Mouse (Mus musculus) layer of hippocampus, adult 11-12 months (tissue): ENCODE data around the gene AU022252.

ENCODE experiments used
- DNase-seq: peaks from one replicate; pipeline ENCODE4 v3.0.0; 2022; ENCODE audit warnings: low spot score

Gene AU022252

DNA sequence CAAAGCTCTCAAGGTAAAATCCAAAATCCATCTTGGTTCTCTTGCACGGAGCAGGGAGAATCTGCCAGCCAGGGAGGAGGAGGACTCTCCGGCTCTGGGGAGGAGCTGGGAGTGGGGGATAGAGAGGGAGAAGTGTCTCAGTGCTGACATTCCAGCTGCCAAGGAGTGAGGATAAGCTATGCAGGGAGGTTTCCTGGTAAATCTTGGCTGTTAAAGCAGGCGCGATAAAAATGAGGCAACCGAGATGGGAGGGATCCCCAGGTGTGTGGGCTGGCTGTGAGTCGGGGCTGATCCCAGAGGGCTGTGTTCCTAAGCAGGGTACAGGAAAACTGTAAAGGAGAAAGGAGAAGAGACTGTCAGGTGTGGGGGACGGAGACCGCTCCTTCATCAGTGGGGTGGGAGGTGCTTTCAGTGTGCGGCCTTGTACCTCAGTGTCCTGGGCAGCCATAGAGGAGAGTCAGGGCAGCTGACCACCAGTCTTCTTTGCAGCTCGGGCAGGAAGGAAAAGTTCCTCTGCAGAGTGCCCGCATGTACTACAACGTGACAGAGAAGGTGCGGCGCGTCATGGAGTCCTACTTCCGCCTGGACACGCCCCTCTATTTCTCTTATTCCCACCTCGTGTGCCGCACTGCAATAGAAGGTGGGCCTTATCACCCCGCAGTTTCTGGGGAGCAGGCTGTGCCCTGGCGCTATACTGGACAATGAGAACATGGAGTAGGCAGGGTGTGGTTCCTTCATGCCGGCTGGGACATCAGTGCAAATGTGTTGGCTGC lies 12.1 kb upstream of the AU022252 start:
- no peak for DNase-seq

DNA sequence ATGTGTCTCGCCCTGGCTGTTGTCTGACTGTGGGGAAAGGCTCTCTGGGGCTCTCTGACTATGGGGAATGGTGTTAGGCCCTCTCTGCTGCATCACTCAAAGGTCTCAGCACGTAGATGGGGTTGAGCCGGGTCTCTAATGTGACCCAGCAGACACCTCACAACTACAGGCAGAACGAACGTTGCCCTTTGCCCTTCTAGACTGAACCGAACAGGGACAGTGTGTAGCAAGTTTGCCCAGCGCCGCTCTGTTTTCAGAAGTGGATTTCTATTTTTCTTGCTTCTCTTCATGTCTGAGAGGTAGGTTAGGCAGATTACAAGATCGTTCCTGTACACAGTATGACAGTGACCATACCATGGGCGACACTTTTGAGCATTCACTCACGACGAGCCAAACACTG lies 10.1 kb upstream of the AU022252 start:
- no peak for DNase-seq

DNA sequence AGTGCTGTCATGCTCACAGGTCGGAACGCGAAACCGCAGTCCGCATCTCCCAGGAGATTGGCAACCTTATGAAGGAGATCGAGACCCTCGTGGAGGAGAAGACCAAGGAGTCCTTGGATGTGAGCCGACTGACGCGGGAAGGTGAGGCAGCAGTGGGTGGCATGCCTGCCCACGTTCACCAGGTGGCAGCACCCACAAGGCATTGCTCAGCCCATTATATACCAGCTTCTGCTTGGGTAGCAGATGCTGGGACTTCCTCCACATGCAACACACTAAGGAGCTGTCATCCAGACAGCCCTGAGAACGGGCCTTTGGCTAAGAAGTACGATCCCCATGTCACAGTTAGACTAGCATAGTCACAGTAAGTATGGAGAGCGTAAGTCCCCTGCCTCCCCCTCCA lies 9.2 kb upstream of the AU022252 start:
- DNase-seq, result peak; percentile 69

DNA sequence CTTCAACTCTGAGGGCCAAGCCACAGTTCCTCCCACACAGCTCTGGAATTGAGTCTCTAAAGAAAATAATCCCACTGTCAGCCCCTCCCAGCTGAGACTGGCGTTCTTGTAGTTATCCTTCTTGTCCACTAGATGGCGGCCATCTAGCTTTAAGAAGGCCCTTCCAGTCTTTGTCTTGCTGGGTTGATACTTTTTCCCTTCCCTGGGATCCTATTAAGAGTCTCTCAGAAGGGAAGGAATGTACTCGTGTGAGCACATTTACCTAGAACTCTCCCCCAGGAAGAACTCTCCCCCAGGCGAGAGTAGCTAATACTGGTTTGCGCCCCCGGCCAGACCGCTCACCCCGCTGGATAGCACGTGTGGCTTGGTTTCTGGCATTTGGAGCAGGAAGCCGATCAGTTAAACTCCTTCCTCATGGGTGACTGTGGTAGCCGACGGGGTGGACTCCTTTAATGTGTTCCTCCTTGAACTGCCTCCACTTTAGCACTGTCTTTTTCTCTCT lies 6.7 kb upstream of the AU022252 start:
- no peak for DNase-seq

DNA sequence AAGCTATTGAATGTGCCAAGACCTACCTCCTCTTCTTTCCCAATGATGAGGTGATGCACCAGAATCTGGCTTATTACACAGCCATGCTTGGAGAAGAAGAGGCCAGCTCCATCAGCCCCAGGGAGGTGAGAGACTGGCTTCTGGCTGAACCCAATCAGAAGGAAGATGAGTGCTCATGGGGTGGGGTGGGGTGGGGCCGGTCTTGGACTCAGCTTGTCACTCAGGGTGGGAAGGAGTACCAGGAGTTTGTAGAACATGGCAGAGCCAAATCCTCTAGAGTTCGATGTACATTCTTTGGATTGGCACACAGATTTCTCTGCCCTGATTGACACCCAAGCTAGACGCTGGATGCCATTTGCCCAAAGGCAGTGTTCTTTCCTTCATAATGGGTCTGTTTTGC lies 6.1 kb upstream of the AU022252 start:
- no peak for DNase-seq

DNA sequence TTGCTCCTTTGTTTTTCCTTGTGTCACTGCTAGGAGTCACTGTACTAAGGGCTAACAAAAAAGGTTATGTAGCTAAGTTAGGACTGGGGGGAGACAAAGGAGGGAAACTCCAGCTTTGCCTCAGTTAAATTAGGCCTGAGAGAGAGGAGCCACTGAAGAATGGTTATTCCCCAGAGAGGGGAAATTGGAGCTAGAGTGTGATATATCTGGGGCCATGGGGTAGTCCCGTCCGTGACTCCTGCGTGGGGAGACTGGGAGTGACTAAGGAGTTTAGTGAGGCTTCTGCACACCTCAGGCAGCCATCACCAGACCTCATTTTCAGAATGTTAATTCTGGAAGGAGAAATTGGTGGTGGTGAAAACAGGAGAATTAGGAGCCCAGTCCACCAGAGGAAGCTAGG lies 1.8 kb upstream of the AU022252 start:
- no peak for DNase-seq

DNA sequence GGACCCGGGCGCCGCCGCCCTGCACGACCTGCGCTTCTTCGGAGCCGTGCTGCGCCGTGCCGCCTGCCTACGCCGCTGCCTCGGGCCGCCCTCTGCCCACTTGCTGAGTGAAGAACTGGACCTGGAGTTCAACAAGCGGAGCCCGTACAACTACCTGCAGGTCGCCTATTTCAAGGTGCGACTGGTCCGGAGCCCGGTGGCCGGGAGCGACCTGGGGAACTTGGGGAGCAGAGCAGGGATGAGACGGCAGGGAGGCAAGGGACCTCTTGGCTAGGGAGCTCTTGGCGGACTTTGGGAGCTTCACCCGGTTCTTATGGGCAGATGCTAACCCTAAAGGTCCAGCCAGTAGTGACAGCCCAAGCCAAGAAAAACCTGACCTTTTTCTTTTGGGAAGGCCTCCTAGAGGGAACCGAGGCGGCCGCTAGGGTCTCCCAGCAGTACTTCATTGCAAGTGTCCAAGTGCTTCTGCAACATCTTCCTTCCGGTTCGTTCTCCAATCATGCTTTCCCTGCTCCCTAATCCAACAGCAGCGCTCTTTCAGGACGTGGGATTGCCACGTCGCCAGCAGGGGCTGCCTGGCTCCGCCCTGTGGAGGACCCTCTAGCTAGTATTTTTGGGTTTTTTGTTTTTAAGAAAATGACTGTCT lies 867 bp upstream of the AU022252 start:
- peak; percentile 58 for DNase-seq

DNA sequence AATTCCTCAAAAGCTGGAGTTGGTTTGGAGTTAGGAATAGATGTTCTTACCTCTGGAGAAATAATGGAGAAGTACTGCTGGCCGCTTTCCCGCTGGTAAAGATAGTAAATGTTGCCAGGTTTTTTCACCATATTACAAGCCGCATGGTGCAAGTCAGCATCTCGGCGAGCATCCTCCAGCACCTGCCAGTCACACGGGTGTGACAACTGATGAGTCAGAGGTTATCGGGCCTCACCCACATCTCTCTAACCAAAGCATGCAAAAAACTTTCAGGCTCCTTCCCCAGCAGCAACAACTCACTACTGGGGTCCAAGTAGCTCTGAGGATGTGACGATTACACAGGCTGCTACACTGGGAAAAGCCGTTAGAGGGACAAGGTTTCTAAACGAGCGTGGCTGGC lies 5.8 kb downstream of the AU022252 start:
- DNase-seq, result no peak

DNA sequence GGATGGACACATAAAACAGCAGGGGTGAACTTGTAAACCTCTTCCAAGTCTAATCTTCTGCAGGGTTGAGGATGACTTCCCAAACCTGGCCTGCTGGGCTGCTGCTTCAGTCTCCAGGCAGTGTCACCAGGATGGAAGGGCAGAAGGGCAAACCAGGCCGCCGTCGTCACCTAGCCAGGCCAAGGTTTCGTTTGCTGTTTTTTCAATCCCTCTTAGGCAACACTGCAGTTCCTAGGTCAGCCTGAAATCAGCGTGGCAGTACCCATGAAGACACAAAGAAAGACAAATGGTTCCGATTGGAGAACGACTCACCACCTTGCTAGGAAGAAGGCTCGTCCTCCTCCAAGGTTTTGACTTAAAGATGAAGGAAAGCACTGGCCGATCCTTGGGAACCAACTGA lies 6.8 kb downstream of the AU022252 start:
- DNase-seq, result no peak

DNA sequence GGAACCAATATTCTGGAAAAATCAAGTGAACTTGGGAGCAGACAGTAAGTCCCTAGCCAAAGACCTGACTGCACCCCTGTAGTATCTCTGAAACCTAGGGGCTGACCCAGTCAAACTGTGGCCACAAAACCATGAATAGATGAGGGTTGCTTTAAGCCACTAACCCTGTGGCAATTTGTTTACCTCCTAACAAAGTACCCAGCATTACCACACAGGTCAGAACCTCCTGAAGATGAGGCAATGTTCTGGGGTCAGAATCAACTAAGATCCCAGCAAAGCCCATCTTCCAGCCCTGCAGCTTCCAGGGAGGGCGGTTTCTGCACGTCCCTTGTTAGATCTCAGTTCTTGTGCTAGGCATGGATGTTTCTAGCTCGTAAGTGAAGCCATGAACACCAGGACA lies 8.0 kb downstream of the AU022252 start:
- DNase-seq, result no peak

DNA sequence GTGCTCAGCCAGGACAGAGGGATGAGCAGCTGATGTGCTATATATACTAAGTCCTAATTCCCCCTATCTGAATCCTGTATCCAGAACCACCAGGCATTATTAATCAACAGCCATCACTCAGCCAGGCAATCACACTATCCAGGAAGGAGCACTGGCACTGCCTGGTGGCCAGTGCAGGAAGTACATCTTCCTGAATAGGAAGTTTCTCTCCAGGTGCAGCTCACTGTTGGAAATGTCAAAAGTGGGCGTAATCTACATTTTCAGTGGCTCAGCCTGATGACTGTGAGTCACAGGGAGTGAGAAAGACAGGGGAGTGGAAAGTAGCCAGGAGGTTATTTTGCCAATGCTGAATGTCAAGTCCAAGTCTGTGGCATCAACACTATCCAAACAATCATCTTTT lies 8.8 kb downstream of the AU022252 start:
- DNase-seq, result peak; percentile 57

DNA sequence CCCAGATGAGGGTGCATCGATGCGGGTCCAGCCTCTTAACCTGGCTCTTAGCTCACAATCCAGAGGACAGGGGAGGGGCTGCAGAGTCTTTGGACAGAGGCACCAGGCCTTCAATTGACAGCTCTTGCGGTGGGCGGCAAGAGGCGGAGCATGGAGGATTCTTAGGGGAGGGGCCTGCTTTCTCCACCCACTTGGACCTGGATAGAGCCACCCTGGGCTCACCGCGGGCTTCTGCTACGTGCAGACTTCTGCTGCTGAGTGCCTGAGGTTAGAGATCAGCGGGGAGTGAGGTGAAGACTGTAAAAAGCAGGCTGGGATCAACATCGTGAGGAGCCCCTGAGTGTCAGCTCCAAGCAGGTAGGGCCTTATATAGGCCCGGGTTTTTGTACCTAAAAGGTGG lies 14.3 kb downstream of the AU022252 start, which contains the start of gene Tmem269:
TSS of gene Tmem269 (minus strand) at position 49 of the 400 bp plus-strand sequence.
- no peak for DNase-seq

DNA sequence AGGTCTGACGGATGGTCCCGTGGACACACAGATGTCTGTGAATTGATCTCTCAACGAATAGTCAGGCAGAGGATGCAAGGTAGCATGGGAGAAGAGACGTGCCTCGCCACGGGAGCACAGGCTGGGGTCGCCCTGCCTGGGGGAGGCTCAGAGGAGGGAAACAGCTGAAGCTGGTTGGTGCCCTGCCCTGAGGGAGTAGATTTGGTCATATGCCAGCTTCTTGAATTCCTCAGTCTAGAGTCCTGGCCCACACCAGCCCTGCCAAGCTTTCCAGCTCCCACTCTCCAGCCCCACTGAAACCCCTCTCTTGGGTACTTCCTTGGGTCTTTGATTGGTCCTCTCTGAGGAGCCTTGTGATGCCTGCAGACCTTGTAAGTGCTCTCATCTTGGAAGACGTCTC lies 15.8 kb downstream of the AU022252 start:
- no peak for DNase-seq

DNA sequence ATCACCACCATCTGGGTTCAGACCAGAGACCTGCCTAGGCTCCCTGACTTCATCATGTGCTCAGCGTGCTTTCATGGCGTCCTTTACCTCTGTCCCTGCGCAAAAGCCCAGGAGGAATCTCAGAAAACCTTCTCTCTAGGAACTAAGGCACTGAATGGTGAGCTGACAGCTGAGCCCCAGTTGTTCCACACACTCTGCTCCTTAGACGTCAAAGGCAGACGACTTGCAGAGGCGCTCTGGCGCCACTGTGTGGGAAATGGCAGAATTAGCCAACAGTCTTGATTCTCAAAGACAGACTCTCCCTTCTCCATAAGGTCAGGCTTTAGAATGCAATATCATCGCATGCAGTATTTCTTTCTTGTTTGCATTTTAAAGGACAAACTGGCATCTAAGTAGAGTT lies 27.8 kb downstream of the AU022252 start:
- peak; percentile 61 for DNase-seq

DNA sequence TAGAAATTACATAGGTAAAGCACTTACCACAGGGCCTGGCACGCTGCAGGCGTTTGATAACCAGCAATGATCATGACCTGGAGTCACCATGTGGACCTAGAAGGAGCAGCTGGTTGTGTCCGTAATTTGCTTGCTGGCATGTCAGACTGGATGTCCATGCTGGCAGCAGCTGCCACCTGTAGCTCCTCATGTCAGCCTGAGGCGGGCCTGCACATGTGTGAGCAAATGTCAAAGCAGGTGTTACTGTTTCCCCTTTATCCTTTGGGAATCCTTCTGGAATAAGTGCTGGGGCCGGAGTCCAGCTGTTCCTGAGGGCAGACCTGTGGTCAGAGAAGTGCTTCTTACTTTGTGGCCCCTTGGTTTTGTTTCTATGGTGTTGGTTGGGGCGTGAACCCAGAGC lies 34.4 kb downstream of the AU022252 start:
- no peak for DNase-seq

DNA sequence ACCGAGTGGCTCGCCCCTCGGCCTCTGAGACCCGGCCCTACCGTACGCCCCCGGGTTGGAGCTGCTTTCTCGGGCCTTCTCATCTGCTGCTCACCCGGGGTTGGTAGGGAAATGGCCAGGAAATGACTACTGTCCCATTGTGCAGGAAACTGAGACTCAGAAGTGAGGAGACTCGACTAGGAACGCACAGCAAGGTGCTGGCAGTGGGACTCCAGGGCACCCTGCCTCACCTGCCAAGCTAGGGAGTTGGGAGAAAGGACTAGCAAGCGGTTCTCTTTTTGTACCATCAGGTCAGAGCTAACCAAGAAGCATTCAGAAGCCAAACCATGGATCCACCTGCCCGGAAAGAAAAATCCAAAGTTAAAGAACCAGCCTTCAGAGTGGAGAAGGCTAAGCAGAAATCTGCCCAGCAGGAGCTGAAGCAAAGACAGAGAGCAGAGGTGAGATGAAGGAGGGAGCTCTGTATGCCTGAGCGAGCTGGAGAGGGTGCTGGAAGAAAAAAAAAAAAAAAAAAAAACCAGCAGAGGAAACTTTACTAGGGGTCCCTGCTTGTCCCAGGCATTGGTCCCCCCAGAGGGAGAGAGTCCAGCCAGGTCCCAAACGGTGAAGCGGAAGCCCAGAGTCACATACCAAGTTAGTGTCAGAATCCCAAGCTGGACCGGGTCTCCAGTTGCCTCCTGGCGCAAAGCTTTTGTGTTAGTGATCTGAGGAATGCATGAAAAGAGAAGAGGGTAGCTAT lies 36.8 kb downstream of the AU022252 start:
- no peak for DNase-seq

DNA sequence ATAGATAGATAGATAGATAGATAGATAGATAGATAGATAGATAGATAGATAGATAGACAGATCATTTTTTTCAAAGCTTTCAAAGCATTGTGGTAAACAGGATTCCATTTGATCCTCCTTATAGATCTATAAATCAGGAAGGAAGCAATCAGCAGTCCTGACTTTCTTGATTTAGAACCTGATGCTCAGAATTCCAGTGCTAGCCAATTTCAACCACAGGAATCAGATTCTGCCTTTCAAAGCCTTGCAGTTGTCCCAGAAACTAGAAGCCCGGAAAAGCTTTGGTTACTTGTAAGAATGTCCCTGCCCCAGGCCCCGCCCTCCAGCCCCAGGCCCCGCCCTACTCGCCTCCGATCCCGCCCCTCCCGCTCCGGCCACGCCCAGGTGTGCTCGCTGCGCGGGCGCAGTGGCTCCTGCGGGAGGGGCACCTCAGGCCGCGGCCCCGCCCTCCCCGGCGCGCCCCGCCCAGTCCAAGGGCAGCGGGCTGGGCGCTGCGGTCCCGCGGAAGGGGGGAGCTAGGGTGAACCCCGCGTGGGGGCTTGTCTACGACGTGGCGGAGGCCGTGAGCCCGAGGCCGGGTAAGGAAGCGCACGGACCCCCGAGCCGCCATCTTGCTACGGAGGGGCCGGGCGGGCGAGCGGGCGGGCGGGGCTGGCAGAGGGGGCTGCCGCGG lies 37.5 kb downstream of the AU022252 start, which contains the start of gene Svbp:
TSS of gene Svbp (plus strand) at position 398 of the 673 bp plus-strand sequence.
- peak; percentile 81 for DNase-seq

DNA sequence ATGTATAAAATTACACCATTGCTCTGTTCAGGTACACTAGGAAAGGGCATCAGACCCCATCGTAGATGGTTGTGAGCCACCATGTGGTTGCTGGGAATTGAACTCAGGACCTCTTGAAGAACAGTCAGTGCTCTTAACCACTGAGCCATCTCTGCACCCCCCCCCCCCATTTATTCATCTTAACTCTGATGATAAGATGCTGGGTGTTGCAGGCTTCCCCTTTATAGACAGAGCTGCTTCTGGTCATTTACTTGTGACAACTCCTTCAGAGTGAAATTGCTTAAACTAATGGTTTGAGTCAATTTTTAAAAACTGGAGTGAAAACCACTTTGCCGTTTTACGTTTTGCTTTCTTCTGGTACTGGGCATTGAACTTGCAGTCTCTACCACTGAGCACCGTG lies 39.8 kb downstream of the AU022252 start:
- no peak for DNase-seq

DNA sequence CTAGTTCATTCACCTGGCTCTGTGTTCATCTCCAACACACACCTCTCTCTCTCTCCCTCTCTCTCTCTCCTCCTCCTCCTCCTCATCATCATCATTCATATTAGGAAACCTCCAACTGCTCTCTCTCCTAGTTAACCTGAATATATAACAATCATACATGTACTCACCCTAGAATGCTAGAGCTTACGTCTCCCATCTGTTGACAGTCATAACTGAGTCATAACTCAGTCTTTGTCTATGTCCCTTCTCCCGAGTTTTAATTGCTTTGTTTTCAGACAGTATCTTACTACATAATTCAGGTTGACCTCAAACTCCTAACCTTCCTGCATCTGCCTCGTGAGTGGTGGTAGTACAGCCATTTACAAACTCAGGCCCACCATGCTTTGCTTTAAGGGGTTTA lies 41.2 kb downstream of the AU022252 start:
- no peak for DNase-seq

DNA sequence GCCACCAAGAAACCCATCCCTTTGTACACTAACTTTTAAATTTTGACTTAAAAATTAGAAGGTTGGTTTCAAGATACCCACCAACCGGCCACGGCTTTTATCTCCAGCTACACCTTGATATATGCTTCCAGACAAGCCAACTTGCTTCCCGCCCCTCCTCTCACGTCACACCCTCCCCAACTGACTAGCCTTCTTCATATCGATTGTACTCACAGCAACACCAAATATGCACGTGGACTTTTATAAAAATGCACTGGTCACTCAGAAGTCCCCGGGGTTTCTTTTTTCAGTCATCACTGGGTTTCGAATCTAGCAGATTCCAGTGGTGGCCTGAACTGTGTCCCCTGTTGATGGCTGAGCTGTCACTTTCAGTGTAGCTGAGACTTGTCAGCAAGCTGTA lies 41.9 kb downstream of the AU022252 start:
- no peak for DNase-seq

DNA sequence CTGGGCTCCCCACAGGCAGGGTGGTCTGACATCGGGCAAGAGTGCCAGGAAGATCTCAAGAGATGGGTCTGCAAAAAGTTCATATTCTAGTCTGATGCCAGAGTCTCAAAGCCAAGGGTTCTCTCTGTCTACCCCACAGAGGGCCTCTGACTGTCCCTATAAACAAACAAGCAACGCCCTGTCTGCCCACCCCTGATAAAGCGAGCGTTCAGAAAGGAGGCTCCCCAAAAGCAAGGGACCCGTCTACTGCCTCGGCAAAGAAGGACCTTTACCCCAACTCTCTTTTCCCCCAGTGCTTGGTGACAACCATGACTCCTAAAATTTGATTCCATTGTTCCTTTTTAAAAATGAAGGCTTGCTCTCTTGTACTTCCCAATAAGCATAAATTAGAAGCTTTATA lies 42.6 kb downstream of the AU022252 start, which contains the start of gene Ermap:
TSS of gene Ermap (minus strand) at position 148 of the 400 bp plus-strand sequence.
- no peak for DNase-seq

DNA sequence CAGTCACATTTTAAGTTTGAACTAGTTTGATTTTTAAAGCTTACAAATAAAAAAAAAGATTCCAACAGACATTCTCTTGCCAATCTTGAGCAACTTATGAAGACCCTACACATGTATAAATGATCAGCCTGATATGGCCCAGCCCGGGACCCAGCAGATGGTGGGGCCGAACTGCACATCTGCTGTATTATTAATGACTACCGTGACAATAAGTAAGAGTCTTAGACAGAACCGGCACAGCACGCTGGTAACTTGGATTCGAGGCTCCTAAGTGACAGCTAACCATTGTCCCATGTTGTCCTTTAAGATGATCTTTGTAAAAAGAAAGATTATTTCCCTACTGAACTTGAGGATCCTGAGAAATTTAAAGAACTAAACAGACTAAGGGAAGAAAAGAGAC lies 43.1 kb downstream of the AU022252 start:
- DNase-seq, result no peak
